Mouse (Mus musculus) heart, postnatal 4 days (tissue): ENCODE results near the gene Cypt14. TPM values are rescaled to one million over a fixed set of nuclear protein-coding genes. Genes with fewer than 3 reads are reported as not detected.
"Not testable (repeated sequence)": the region's sequence is repeated elsewhere in the genome, so short reads cannot be mapped to it uniquely, and the experiment has no call there.

ENCODE experiments used
- DNase-seq: peaks from one replicate; pipeline ENCODE4 v3.0.0; 2021
- total RNA-seq, 2 experiments: library from RNA; stranded (reverse); gene quantifications; 2 replicates each; pipeline ENCODE4 v1.2.3; 2021

Gene Cypt14
- not detected for total RNA-seq

DNA sequence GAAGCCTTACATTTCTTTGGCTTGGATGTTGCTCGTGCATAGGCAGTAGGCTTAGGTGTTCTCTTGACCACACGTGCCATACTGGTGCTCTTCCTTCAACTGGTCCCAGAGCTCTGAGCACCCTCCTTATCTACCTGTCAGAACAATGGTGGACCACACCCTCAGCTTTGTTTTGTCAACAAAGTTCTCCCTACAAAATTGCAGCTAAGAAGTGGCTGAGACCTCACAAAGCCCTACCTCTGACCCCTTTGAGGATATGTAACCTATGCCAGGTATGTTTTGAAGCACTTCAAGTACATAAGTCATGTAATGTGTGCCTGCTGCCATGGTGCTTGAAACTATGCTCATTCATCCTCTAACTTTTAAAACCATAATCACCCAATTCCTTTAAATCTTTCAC, at the start of gene Cypt14:
Cypt14 (minus strand) TSS at position 101 of the 400 bp plus-strand sequence.
- DNase-seq: not testable (repeated sequence)
